Mouse (Mus musculus) MEL (cell line): ENCODE measurements around the gene Pla2g5. TPM values are rescaled to one million over a fixed set of nuclear protein-coding genes. Genes with fewer than 3 reads are reported as not detected.

Experiments used
- DNase-seq: peaks from one replicate; pipeline ENCODE4 v3.0.0; 2011; ENCODE audit warnings: low read depth, low spot score
- H3K27ac ChIP-seq: 2 replicates; pipeline ENCODE4 v1.5.1; 2012; ENCODE audit warnings: low read depth, mild to moderate bottlenecking, control low read depth, low read length, moderate library complexity; ENCODE audit not compliant: control insufficient read depth
- H3K27me3 ChIP-seq, 2 experiments: fragments of 150-350 bp in 1 of 2; sonication (generic) in 1 of 2; 2 replicates each; pipeline ENCODE4 v1.6.1; 2012; ENCODE audit warnings: low read length in 2 of 2, mild to moderate bottlenecking in 2 of 2, improper control_type of control experiment in 1 of 2, moderate library complexity in 1 of 2; ENCODE audit not compliant: insufficient read depth in 2 of 2, control insufficient read depth in 1 of 2
- H3K36me3 ChIP-seq, 2 experiments: 2 replicates each; pipeline ENCODE4 v1.6.1; 2012 to 2014; ENCODE audit warnings: low read length in 2 of 2, improper control_type of control experiment in 1 of 2, inconsistent platforms in 1 of 2, mild to moderate bottlenecking in 1 of 2; ENCODE audit not compliant: insufficient read depth in 2 of 2, control insufficient read depth in 1 of 2
- H3K4me1 ChIP-seq, 2 experiments: fragments of 150-350 bp in 1 of 2; sonication (generic) in 1 of 2; 2 replicates each; pipeline ENCODE4 v1.6.1; 2012; ENCODE audit warnings: low read length in 2 of 2, improper control_type of control experiment in 1 of 2, mild to moderate bottlenecking in 1 of 2; ENCODE audit not compliant: insufficient read depth in 2 of 2, control insufficient read depth in 1 of 2
- H3K4me3 ChIP-seq, 2 experiments: fragments of 150-350 bp in 1 of 2; sonication (generic) in 1 of 2; 2 replicates each; pipeline ENCODE4 v1.5.1; 2012; ENCODE audit warnings: low read depth in 2 of 2, low read length in 2 of 2, mild to moderate bottlenecking in 2 of 2, moderate library complexity in 2 of 2, control low read depth in 1 of 2, improper control_type of control experiment in 1 of 2; ENCODE audit not compliant: control insufficient read depth in 1 of 2, insufficient read depth in 1 of 2
- H3K79me2 ChIP-seq: 2 replicates; pipeline ENCODE4 v1.6.1; 2012; ENCODE audit warnings: mild to moderate bottlenecking, low read length, moderate library complexity; ENCODE audit not compliant: control insufficient read depth, poor library complexity, insufficient read depth
- H3K9ac ChIP-seq: 2 replicates; pipeline ENCODE4 v1.6.1; 2012; ENCODE audit warnings: low read depth, mild to moderate bottlenecking, control low read depth, low read length, moderate library complexity; ENCODE audit not compliant: control insufficient read depth, poor library complexity, severe bottlenecking
- H3K9me3 ChIP-seq: fragments of 150-350 bp; sonication (generic); replicated peaks from 2 replicates; pipeline ENCODE4 v1.6.1; 2012; ENCODE audit warnings: mild to moderate bottlenecking, low read length, improper control_type of control experiment, moderate library complexity; ENCODE audit not compliant: insufficient read depth
- BHLHE40 ChIP-seq: IDR thresholded peaks from 2 replicates; pipeline ENCODE4 v1.6.1; 2012; ENCODE audit warnings: low read depth, mild to moderate bottlenecking, inconsistent platforms, low read length, improper control_type of control experiment, borderline replicate concordance
- CHD1 ChIP-seq: IDR thresholded peaks from 2 replicates; pipeline ENCODE4 v1.6.1; 2012; ENCODE audit warnings: low read depth, mild to moderate bottlenecking, inconsistent platforms, low read length, improper control_type of control experiment
- E2F4 ChIP-seq: IDR thresholded peaks from 2 replicates; pipeline ENCODE4 v1.6.1; 2011; ENCODE audit warnings: low read depth, low read length, improper control_type of control experiment, borderline replicate concordance
- EP300 ChIP-seq, 2 experiments: IDR thresholded peaks; 2 replicates each; pipeline ENCODE4 v1.6.1; 2011; ENCODE audit warnings: improper control_type of control experiment in 2 of 2, low read length in 2 of 2, low read depth in 1 of 2, mild to moderate bottlenecking in 1 of 2
- ETS1 ChIP-seq: IDR thresholded peaks from 2 replicates; pipeline ENCODE4 v1.6.1; 2012; ENCODE audit warnings: low read depth, mild to moderate bottlenecking, inconsistent platforms, low read length, improper control_type of control experiment, moderate library complexity
- GATA1 ChIP-seq: IDR thresholded peaks from 2 replicates; pipeline ENCODE4 v1.6.1; 2011; ENCODE audit warnings: low read depth, low read length, improper control_type of control experiment
- HCFC1 ChIP-seq: IDR thresholded peaks from 2 replicates; pipeline ENCODE4 v1.6.1; 2012; ENCODE audit warnings: low read depth, mild to moderate bottlenecking, inconsistent platforms, low read length, improper control_type of control experiment, moderate library complexity
- JUND ChIP-seq: IDR thresholded peaks from 2 replicates; pipeline ENCODE4 v1.6.1; 2011; ENCODE audit warnings: low read depth, mild to moderate bottlenecking, improper control_type of control experiment, low read length
- MAX ChIP-seq: IDR thresholded peaks from 2 replicates; pipeline ENCODE4 v1.6.1; 2011; ENCODE audit warnings: low read length, improper control_type of control experiment
- MYC ChIP-seq: IDR thresholded peaks from 2 replicates; pipeline ENCODE4 v1.6.1; 2011; ENCODE audit warnings: low read depth, mild to moderate bottlenecking, low read length, improper control_type of control experiment, moderate library complexity
- NELFE ChIP-seq: IDR thresholded peaks from 2 replicates; pipeline ENCODE4 v1.6.1; 2011; ENCODE audit warnings: low read depth, low read length, improper control_type of control experiment
- POLR2AphosphoS2 ChIP-seq: IDR thresholded peaks from 2 replicates; pipeline ENCODE4 v1.6.1; 2011; ENCODE audit warnings: low read length, improper control_type of control experiment
- POLR2AphosphoS5 ChIP-seq: IDR thresholded peaks from 2 replicates; pipeline ENCODE4 v1.6.1; 2012; ENCODE audit warnings: low read depth, borderline replicate concordance, mild to moderate bottlenecking, inconsistent platforms, low read length, moderate library complexity, mixed read lengths
- TBP ChIP-seq: IDR thresholded peaks from 2 replicates; pipeline ENCODE4 v1.8.0; 2011; ENCODE audit warnings: low read depth, low read length, improper control_type of control experiment
- TCF12 ChIP-seq: IDR thresholded peaks from 2 replicates; pipeline ENCODE4 v1.6.1; 2014; ENCODE audit warnings: low read depth, mild to moderate bottlenecking, inconsistent platforms, low read length, improper control_type of control experiment, moderate library complexity
- USF1 ChIP-seq: IDR thresholded peaks from 2 replicates; pipeline ENCODE4 v1.6.1; 2014; ENCODE audit warnings: low read depth, mild to moderate bottlenecking, inconsistent platforms, low read length, improper control_type of control experiment, moderate library complexity
- ZC3H11A ChIP-seq: IDR thresholded peaks from 2 replicates; pipeline ENCODE4 v1.6.1; 2012; ENCODE audit warnings: low read depth, mild to moderate bottlenecking, inconsistent platforms, low read length, improper control_type of control experiment
- ZMIZ1 ChIP-seq: IDR thresholded peaks from 2 replicates; pipeline ENCODE4 v1.6.1; 2012; ENCODE audit warnings: low read depth, mild to moderate bottlenecking, inconsistent platforms, low read length, improper control_type of control experiment, moderate library complexity
- ZNF384 ChIP-seq: IDR thresholded peaks from 2 replicates; pipeline ENCODE4 v1.6.1; 2012; ENCODE audit warnings: low read depth, mild to moderate bottlenecking, inconsistent platforms, low read length, improper control_type of control experiment
- polyA plus RNA-seq, 2 experiments: library from polyadenylated mRNA; stranded (reverse) in 1 of 2; unstranded in 1 of 2; fragments of >175 nt in 1 of 2; fragments of >200 nt in 1 of 2; gene quantifications; 2 replicates each; pipeline versions ENCODE4 v1.2.1 to v1.2.4; 2012; ENCODE audit warnings: low replicate concordance in 2 of 2, low read depth in 1 of 2; ENCODE audit not compliant: insufficient read length in 2 of 2, insufficient read depth in 1 of 2, missing spikeins in 1 of 2
- total RNA-seq: library from RNA; depleted of rRNA; stranded (reverse); fragments of 300-350 nt; gene quantifications from 2 replicates; pipeline ENCODE4 v1.2.3, GENCODE M21; 2012

Gene Pla2g5
- total and polyA plus RNA-seq, 3 experiments: not detected

DNA sequence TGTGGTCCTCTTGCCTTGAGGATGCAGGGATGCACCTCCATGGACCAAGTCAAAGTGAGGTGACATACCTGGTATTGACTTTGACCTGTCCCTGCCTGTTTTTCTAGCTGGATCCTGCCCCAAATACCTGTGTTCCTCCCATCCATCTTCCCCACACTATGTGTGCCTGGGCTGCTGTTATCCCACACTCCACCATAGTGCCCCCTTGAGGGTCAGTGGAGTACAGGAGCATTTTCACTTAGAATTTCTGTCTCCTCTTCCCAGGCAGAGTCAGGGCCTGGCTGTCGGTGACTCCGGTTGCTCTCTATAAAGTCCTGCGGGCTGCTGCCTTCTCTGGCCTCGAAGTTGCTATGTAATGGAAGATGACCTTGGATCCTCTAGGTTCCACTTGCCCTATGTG is 77.6 kb downstream of the Pla2g5 start:
- Histone ChIP-seq H3K9ac (no peak overlapping the region), H3K4me3 (no peak overlapping the region), H3K27ac (no peak overlapping the region), H3K9me3 (no peaks in the 10 kb centered on the region), H3K79me2 (no peaks in the 10 kb centered on the region), H3K27me3 (no peaks in the 10 kb centered on the region), H3K36me3 (no peaks in the 10 kb centered on the region), H3K4me1 (no peaks in the 10 kb centered on the region)
- TF ChIP-seq NELFE (no peak), MYC (no peak), USF1 (no peak), JUND (no peak), POLR2AphosphoS2 (no peak), POLR2AphosphoS5 (no peak), ZMIZ1 (no peak), MAX (no peak), BHLHE40 (no peak), ZNF384 (no peak), ETS1 (no peak)
- no peak for DNase-seq

DNA sequence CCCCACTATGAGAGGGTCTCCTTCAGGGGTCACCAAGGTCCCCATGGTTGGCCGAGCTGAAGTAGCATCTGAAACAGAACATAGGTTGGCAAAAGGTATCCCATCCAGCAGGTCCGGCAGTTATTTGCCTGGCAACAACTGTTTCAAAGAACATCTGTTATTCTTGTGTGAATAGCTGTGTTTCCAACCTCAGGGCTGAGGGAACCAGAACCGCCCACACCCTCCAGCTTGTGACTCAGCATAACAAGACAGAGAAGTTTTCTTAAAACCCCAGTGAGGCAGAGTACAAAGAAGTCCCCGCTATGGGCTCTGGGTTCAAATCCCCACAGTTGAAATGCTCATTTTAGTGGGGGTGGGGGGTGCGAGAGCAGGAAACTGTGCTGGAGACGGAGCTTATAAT is 81.2 kb downstream of the Pla2g5 start:
- DNase-seq: no peak
- TF ChIP-seq TBP (no peak), EP300 (IDR thresholded peaks at IDR 0.05; ENCODE audit: low read depth in 1 of 2, low read length in 2 of 2) (no peak), USF1 (no peak), ETS1 (no peak), HCFC1 (no peak), NELFE (no peak), ZMIZ1 (no peak), ZC3H11A (no peak), GATA1 (no peak), CHD1 (no peak)
- no peak overlapping the region for H3K4me3 ChIP-seq
- H3K27ac ChIP-seq: no peak overlapping the region
- H3K27me3 ChIP-seq: no peaks in the 10 kb centered on the region
- H3K9ac ChIP-seq: no peak overlapping the region
- H3K36me3 ChIP-seq: no peaks in the 10 kb centered on the region
- H3K9me3 ChIP-seq: no peaks in the 10 kb centered on the region
- H3K4me1 ChIP-seq: no peaks in the 10 kb centered on the region
- no peaks in the 10 kb centered on the region for H3K79me2 ChIP-seq

DNA sequence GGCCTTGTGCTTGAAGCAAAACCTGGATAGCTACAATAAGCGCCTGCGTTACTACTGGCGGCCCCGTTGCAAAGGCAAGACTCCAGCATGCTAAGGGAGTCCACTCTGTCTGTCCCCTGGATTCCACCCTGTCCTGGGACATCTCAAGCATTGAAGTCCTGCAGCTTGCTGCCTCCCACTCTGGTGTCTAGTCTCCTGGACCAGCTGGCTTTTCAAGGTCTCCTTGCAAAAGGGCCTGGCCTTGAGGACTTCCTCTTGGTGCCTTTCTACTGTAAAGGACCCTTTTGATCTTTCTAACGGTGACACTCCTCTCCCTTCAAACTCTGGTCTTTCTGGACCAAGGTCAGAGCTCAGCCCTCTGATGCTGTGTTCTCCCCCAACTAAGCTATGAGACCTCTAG is 83.0 kb downstream of the Pla2g5 start:
- H3K9me3 ChIP-seq: no peaks in the 10 kb centered on the region
- H3K27me3 ChIP-seq: no peaks in the 10 kb centered on the region
- no peak overlapping the region for H3K4me3 ChIP-seq
- H3K4me1 ChIP-seq: no peaks in the 10 kb centered on the region
- H3K36me3 ChIP-seq: no peaks in the 10 kb centered on the region
- DNase-seq: no peak
- H3K9ac ChIP-seq: no peak overlapping the region
- no peaks in the 10 kb centered on the region for H3K79me2 ChIP-seq
- H3K27ac ChIP-seq: no peak overlapping the region
- TF ChIP-seq E2F4: no peak
- TF ChIP-seq TCF12: no peak
